Mouse (Mus musculus): ENCODE results near the gene Guca2b. TPM values are rescaled to one million over a fixed set of nuclear protein-coding genes. Genes with fewer than 3 reads are reported as not detected.

Gene Guca2b
- polyA plus RNA-seq, 1 experiment from 2014 or later, result 6.0 TPM

GRCm38 (mm10) chr4:119614724-119615123 lies 44.0 kb downstream of the Guca2b start:
- H3K27ac ChIP-seq (ENCODE audit: low read length), result no peak overlapping the region
- no peaks in the 10 kb centered on the region for H3K4me1 ChIP-seq (ENCODE audit: insufficient read depth, low read length)
- peaks cover 3% of the 10 kb centered on the region; the same call in 1 of the 2 replicates for H3K36me3 ChIP-seq (ENCODE audit: insufficient read depth, low read length)
- H3K9me3 ChIP-seq (ENCODE audit: low read length), result no peaks in the 10 kb centered on the region
- H3K27me3 ChIP-seq (ENCODE audit: insufficient read depth, low read length), result no peaks in the 10 kb centered on the region
- ATAC-seq (ENCODE audit: low FRiP score, low TSS enrichment), result no peak
- no peak overlapping the region for H3K4me2 ChIP-seq (replicated peaks; ENCODE audit: low read depth, low read length)
- no peak overlapping the region for H3K9ac ChIP-seq (replicated peaks; ENCODE audit: low read length)
- WGBS, result 73% methylated on average over 4 of the region's 4 CpGs
- H3K4me3 ChIP-seq (ENCODE audit: low read length), result no peak overlapping the region

GRCm38 (mm10) chr4:119614078-119614477 lies 44.7 kb downstream of the Guca2b start:
- Histone ChIP-seq H3K36me3 (ENCODE audit: insufficient read depth, low read length) (peaks cover 3% of the 10 kb centered on the region; the same call in 1 of the 2 replicates), H3K4me3 (ENCODE audit: low read length) (no peak overlapping the region), H3K4me1 (ENCODE audit: insufficient read depth, low read length) (no peaks in the 10 kb centered on the region), H3K4me2 (replicated peaks; ENCODE audit: low read depth, low read length) (no peak overlapping the region), H3K9ac (replicated peaks; ENCODE audit: low read length) (no peak overlapping the region), H3K9me3 (ENCODE audit: low read length) (no peaks in the 10 kb centered on the region), H3K27me3 (ENCODE audit: insufficient read depth, low read length) (no peaks in the 10 kb centered on the region), H3K27ac (ENCODE audit: low read length) (no peak overlapping the region)
- no peak for ATAC-seq (ENCODE audit: low FRiP score, low TSS enrichment)
- 60% methylated on average over 1 of the region's 1 CpGs for WGBS

GRCm38 (mm10) chr4:119609488-119609887 lies 49.3 kb downstream of the Guca2b start:
- 90% methylated on average over 1 of the region's 1 CpGs for whole genome bisulfite sequencing
- Histone ChIP-seq H3K4me2 (replicated peaks; ENCODE audit: low read depth, low read length) (no peak overlapping the region), H3K27me3 (ENCODE audit: insufficient read depth, low read length) (no peaks in the 10 kb centered on the region), H3K27ac (ENCODE audit: low read length) (no peak overlapping the region), H3K36me3 (ENCODE audit: insufficient read depth, low read length) (peaks cover 14% of the 10 kb centered on the region), H3K9me3 (ENCODE audit: low read length) (no peaks in the 10 kb centered on the region), H3K4me1 (ENCODE audit: insufficient read depth, low read length) (no peaks in the 10 kb centered on the region), H3K9ac (replicated peaks; ENCODE audit: low read length) (no peak overlapping the region), H3K4me3 (ENCODE audit: low read length) (no peak overlapping the region)
- no peak for ATAC-seq (ENCODE audit: low FRiP score, low TSS enrichment)

Other genes starting within 250 kb of the Guca2b start
- gene Ccdc30, start 243.4 kb downstream of the Guca2b start, polyA plus RNA-seq (2015; fragmentation: Nextera tagmentation; extraction: Ambion mirVana), result 7.5 TPM in 2 replicates
- gene Ppcs, start 236.5 kb downstream of the Guca2b start, polyA plus RNA-seq (2015; fragmentation: Nextera tagmentation; extraction: Ambion mirVana), result 49.0 and 52.8 TPM in 2 replicates
- gene Zmynd12, start 236.1 kb downstream of the Guca2b start, polyA plus RNA-seq (2015; fragmentation: Nextera tagmentation; extraction: Ambion mirVana), result 0.75 and 0.87 TPM in 2 replicates
- gene Rimkla, start 166.3 kb downstream of the Guca2b start, polyA plus RNA-seq (2015; fragmentation: Nextera tagmentation; extraction: Ambion mirVana), result 1.8 and 2.2 TPM in 2 replicates
- 25.4 and 27.8 TPM in 2 replicates for gene Foxj3, start 122.0 kb downstream of the Guca2b start, polyA plus RNA-seq (2015; fragmentation: Nextera tagmentation; extraction: Ambion mirVana)
- gene Frg2f1, start 119.4 kb downstream of the Guca2b start, polyA plus RNA-seq (2015; fragmentation: Nextera tagmentation; extraction: Ambion mirVana), result 4.5 and 5.4 TPM in 2 replicates
- 11.4 and 13.4 TPM in 2 replicates for gene Guca2a, start 21.2 kb downstream of the Guca2b start, polyA plus RNA-seq (2015; fragmentation: Nextera tagmentation; extraction: Ambion mirVana)
- gene Hivep3, start 74.8 kb upstream of the Guca2b start, polyA plus RNA-seq (2015; fragmentation: Nextera tagmentation; extraction: Ambion mirVana), result 6.6 and 7.0 TPM in 2 replicates